Mouse (Mus musculus) kidney, postnatal 25 days (tissue): Measurements from ENCODE around the gene Sparcl1.
A peak's percentile ranks its signal among the peaks of the same experiment; 100 is the strongest.

Source experiments
- DNase-seq, 2 experiments: peaks; one replicate each; pipeline ENCODE4 v3.0.0; 2021; ENCODE audit warnings: mixed read lengths in 2 of 2

Gene Sparcl1

DNA sequence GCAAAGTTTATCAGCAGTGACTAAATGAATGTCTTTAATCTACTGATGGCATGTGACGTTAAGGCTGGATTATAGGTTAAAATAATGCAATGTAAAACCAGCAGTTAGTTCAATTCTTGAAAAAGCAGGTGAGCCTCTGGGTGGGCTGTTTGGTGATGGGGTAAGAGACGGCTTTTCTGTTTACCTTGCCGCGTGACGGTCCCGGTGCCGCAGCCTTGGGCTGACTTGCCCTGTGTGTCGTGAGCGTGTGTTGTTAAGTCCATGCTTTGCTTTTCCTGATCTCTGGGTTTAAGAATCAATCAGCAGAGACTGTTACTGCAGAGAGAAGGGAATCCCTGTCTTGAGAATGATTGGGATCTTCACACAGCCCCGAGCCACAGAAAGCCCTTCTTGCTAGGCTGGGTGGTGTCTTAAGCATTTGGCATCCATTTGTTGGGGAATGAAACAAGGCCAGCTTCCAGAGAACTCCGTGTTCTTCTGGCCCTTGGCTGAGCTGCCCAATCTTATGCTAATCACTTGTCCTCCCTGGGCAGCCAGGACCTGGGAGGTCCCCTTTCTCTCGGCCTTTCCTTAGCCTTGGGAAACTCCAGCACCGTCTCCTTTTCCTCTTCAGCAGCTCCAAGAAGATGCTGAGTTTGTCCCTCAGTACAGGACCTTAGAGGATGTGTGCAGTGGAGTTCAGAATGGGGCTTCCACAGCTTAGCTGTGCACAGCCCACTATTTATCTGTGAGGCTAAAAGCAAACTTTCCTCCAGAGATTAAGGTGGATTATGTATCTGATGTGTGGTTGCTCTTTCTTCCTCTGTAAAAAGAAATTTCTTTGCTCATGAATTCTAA, 51.4 kb downstream of the Sparcl1 start:
- DNase-seq: no peak

DNA sequence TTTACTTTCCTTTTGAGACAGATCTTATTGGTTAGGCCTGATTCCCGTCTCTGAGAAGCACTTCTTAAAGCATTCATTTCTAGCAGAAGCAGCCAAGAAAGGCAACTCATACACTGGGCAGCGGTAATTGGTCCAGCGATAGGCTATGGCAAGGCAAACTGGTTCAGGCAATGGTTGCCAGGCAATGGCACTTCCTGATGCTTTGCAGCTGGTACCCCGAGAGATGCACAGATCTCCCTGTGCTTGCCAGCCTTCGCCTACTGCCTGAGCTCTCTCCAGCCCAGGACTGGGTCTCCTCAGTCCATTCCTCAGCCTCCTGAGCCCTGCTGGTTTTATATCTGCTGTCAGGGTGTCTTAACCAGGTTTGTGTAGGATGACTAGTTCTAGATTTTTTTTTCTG, 53.1 kb downstream of the Sparcl1 start:
- no peak for DNase-seq

DNA sequence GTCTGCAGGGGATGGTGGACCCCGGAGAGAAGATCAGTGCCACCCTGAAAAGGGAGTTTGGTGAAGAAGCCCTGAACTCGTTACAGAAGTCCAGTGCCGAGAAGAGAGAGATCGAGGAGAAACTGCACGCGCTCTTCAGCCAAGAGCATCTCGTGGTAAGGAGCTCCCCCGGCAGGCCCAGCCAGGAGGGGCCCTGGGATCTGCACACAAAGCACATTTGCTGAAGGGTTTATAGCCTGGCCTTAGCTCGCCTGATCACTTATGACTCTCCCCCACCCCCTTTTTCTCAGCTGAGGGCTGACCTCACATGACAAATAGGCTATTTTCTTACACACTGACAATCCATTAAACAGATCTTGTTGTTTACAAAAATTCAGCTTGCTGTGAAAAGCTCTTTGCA, 53.9 kb downstream of the Sparcl1 start:
- DNase-seq: peak in 1 of 2 experiments; percentile 36

DNA sequence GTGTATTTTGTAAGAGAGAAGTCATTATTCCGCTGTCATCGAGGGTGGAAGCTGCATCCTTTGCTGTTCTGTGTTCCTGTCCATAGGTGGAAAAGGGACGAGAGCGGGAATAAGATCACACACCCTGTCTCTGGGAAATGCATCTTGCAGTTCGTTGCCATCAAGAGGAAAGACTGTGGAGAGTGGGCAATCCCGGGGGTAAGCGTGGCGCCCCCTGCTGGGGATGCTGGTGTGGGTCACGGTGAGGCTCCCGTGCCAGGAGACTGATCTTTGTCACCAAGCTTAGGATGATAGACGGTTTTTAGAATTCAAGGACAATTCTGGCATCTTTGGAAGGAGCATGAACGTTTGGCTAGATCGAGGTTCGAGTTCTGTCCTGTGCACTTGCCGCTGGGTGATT, 55.5 kb downstream of the Sparcl1 start:
- DNase-seq: peak in 1 of 2 experiments; percentile 63

DNA sequence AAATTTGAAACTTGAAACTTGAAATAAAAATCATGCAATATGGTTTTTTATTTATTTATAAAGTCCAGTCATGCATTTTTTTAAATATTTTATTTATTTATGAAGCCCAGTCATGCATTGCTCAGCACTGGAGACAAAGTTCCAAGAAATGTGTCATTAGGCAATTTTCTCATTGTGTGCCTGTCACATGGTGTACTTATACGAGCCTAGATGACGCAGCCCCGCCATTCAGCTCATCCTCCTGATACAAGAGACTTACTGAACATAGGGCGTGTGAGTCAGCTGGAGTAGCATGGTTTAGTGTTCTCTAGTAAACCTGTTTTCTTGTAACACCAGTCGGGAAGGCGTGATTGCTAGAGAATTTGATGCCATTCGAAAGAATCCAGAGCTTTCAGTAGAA, 57.2 kb downstream of the Sparcl1 start:
- DNase-seq: no peak

DNA sequence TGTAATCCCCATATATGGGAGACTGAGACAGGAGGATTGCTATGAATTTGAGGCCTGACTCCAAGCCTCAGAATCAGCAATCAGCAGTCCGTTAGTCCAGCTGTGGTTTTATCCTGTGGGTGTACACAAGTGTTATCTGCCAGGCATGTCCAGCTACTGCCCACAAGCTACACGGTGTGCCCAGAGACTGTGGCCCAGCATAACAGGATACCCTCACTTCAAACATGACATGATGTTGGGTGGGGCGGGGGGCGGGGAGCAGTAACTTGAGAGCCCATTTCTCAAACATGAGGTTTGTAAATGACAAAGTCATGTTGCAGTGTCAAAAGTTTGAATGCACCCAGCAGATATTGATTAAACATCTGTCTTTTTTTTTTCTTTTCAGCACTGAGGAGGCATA, 57.7 kb downstream of the Sparcl1 start:
- DNase-seq: no peak

- no peak for DNase-seq
These were observed 58.6 kb downstream of the Sparcl1 start for GRCm38 (mm10) chr5:104054938-104055337.

GRCm38 (mm10) chr5:104052956-104053355, 60.6 kb downstream of the Sparcl1 start:
- no peak for DNase-seq

DNA sequence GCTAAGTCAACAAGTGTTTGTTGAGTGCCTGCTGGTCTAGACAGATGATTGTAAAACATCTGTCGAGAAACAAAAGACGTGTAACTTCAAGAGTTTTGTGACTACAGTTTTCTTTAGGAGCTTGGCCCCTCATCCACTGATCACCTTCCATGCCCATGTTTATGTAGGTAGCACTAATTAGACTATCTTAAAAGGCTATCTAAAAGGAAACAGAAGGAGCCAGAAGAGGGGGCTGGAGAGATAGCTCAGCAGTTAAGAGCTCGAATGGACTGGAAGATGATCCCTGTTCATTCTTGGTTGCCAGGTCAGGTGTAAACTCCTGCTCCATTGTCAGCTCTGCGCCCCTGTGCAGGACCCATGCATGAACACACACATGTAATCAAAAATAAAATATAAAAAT, 65.4 kb downstream of the Sparcl1 start:
- DNase-seq: no peak

GRCm38 (mm10) chr5:104047200-104048105, 66.1 kb downstream of the Sparcl1 start:
- no peak for DNase-seq

DNA sequence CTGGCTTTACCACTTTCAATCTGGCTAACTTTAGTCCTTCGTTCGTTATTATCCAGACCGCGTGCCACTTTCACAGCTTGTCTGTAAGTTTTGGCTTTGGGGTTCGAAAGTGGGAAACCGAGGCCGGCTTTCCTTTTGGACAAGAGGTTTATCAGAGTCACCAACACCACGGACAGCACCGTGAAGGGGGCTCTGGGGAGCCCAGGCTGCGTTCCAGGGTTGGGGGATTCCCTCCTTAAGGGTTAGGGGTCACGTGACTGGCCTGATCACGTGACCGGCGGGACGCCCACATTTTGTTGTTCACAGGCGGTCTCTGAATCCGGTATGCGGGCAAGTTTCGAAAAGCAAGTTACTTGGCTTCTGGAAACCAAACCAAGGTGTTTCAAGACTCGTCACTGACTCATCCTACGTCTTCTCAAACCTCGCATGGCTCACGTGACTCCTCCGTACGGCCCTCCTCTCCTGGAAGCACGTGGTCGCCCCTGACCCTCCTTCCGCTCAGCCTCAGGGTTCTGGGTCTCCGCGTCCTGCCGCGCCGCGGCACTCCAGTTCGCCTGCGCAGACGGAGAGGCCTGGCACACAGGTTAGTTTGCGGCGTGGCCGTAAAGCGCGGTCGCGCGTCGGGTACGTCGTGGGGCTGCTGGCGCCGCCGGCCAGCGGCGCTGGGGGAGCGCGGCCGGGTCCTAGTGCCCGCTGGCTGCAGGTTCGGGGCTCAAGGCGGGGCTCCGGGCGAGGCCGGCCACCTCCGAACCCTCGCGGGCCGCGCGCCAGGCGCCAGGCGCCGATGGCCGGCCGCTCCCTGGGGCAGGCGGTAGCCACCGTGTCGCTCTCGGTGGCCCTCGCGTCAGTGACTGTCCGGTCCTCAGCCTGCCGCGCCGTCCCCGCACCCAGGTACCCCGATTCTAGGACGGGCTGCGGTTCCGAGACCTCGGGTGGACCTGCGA, 67.0 kb downstream of the Sparcl1 start, which contains the start of gene Nudt9:
Gene Nudt9 (plus strand): TSS at position 51 of the 944 bp plus-strand sequence.
- DNase-seq: peak; percentile 98 to 100

- no peak for DNase-seq
These were observed 69.8 kb downstream of the Sparcl1 start for GRCm38 (mm10) chr5:104043704-104044103.

GRCm38 (mm10) chr5:104042906-104043305, 70.6 kb downstream of the Sparcl1 start:
- DNase-seq: peak; percentile 24 to 49

DNA sequence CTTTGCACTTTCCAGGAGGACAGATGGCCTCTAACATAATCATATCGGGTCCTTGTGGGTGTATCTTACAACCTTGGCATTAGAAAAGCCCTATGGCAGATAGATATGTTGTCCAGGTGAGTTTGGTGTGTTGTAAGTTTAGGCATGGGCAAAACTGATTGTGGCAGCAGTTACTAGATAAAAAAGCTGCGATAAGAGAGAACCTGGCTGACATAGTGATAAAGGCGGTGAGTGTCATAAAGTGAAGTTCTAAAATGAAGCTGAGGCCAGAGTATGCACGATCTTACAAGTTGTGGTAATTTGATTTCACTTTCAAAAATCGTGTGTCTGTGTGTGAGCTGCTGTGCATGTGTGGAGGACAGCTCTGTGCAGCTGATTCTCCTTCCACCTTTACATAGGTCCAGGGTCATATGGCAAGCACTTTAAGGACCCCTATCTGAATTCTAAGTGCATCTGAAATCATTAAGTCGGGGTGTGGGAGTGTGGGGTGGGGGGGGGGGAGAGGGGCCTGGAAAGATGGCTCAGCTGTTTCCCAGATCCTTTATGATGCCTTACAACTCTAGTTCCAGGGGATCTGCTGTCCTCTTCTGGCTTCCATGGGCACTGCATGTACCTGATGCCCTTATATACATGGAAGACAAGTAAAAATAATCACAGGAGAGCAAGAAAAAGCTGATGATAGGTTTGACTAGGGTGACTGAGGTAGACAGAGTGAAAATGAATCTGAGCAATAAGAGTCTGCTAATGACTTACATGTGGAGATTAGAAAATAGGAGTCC, 74.2 kb downstream of the Sparcl1 start:
- peak; percentile 55 to 76 for DNase-seq

- DNase-seq: no peak
These were observed 76.8 kb downstream of the Sparcl1 start for GRCm38 (mm10) chr5:104036686-104037085.

GRCm38 (mm10) chr5:104035824-104036223, 77.7 kb downstream of the Sparcl1 start:
- DNase-seq: no peak

GRCm38 (mm10) chr5:104035066-104035465, 78.5 kb downstream of the Sparcl1 start:
- no peak for DNase-seq

GRCm38 (mm10) chr5:104032434-104033097, 81.0 kb downstream of the Sparcl1 start:
- DNase-seq: no peak
